Mouse (Mus musculus) CH12.LX (cell line): Measurements from ENCODE around the gene Mrap2. TPM values are rescaled to one million over a fixed set of nuclear protein-coding genes. Genes with fewer than 3 reads are reported as not detected.

Source experiments
- DNase-seq: peaks from one replicate; pipeline ENCODE4 v3.0.0-alpha.2; 2013; ENCODE audit errors: extremely low read depth
- H3K27ac ChIP-seq: 2 replicates; pipeline ENCODE4 v1.5.1; 2012; ENCODE audit warnings: low read depth, mild to moderate bottlenecking, control low read depth, moderate library complexity; ENCODE audit not compliant: insufficient read depth
- H3K27me3 ChIP-seq: replicated peaks from 2 replicates; pipeline ENCODE3; 2012; ENCODE audit warnings: inconsistent platforms
- H3K36me3 ChIP-seq, 2 experiments: replicated peaks in 1 of 2; 2 replicates each; pipeline versions ENCODE3 to v1.6.1; 2012; ENCODE audit warnings: inconsistent platforms in 1 of 2, low read length in 1 of 2, mild to moderate bottlenecking in 1 of 2, mixed read lengths in 1 of 2, moderate library complexity in 1 of 2; ENCODE audit not compliant: control insufficient read depth in 1 of 2, insufficient read depth in 1 of 2
- H3K4me1 ChIP-seq, 2 experiments: 2 replicates each; pipeline ENCODE4 v1.6.1; 2012; ENCODE audit warnings: inconsistent platforms in 1 of 2, moderate library complexity in 1 of 2; ENCODE audit not compliant: insufficient read depth in 2 of 2, control insufficient read depth in 1 of 2
- H3K4me2 ChIP-seq: 2 replicates; pipeline ENCODE4 v1.6.1; 2012; ENCODE audit warnings: low read depth, mild to moderate bottlenecking, control low read depth; ENCODE audit not compliant: poor library complexity, insufficient read depth, severe bottlenecking
- H3K4me3 ChIP-seq, 3 experiments: fragments of 150-350 bp in 1 of 3; sonication (generic) in 1 of 3; replicated peaks in 1 of 3; 2 replicates each; pipeline versions ENCODE3 to v1.5.1; 2011 to 2012; ENCODE audit warnings: low read depth in 2 of 3, low read length in 2 of 3, mild to moderate bottlenecking in 2 of 3, moderate library complexity in 2 of 3, control low read depth in 1 of 3, improper control_type of control experiment in 1 of 3, inconsistent platforms in 1 of 3, mixed read lengths in 1 of 3; ENCODE audit not compliant: poor library complexity in 1 of 3
- H3K79me2 ChIP-seq: replicated peaks from 2 replicates; pipeline ENCODE4 v1.6.1; 2012; ENCODE audit warnings: mild to moderate bottlenecking, moderate library complexity; ENCODE audit not compliant: control insufficient read depth, poor library complexity, insufficient read depth, severe bottlenecking; ENCODE audit errors: extremely low read depth
- H3K9ac ChIP-seq: 2 replicates; pipeline ENCODE4 v1.6.1; 2012; ENCODE audit warnings: low read depth, mild to moderate bottlenecking, control low read depth, moderate library complexity; ENCODE audit not compliant: insufficient read depth
- H3K9me3 ChIP-seq: replicated peaks from 2 replicates; pipeline ENCODE3; 2012; ENCODE audit warnings: low read length, inconsistent platforms, mixed read lengths
- BHLHE40 ChIP-seq: IDR thresholded peaks from 2 replicates; pipeline ENCODE4 v1.6.1; 2011; ENCODE audit warnings: mild to moderate bottlenecking, low read depth, low read length, improper control_type of control experiment
- CTCF ChIP-seq, 2 experiments: IDR thresholded peaks in 1 of 2; conservative IDR thresholded peaks in 1 of 2; 2 replicates each; pipeline ENCODE4 v1.5.1; 2011 to 2012; ENCODE audit warnings: low read depth in 2 of 2, low read length in 2 of 2, improper control_type of control experiment in 1 of 2, inconsistent platforms in 1 of 2, mild to moderate bottlenecking in 1 of 2, moderate library complexity in 1 of 2
- ETS1 ChIP-seq: conservative IDR thresholded peaks from 2 replicates; pipeline ENCODE4 v1.6.1; 2012; ENCODE audit warnings: low read depth, mild to moderate bottlenecking, inconsistent platforms, low read length, improper control_type of control experiment, moderate library complexity
- GABPA ChIP-seq: IDR thresholded peaks from 2 replicates; pipeline ENCODE4 v1.6.1; 2012; ENCODE audit warnings: low read depth, low read length, improper control_type of control experiment, inconsistent platforms; ENCODE audit not compliant: insufficient replicate concordance
- IRF4 ChIP-seq: IDR thresholded peaks from 2 replicates; pipeline ENCODE4 v1.6.1; 2014; ENCODE audit warnings: low read depth, mild to moderate bottlenecking, inconsistent platforms, low read length, improper control_type of control experiment
- MAFK ChIP-seq: IDR thresholded peaks from 2 replicates; pipeline ENCODE4 v1.6.1; 2011; ENCODE audit warnings: low read length, improper control_type of control experiment; ENCODE audit not compliant: insufficient replicate concordance
- MAZ ChIP-seq: IDR thresholded peaks from 2 replicates; pipeline ENCODE4 v1.6.1; 2012; ENCODE audit warnings: low read depth, mild to moderate bottlenecking, inconsistent platforms, low read length, improper control_type of control experiment, moderate library complexity
- MEF2A ChIP-seq: IDR thresholded peaks from 2 replicates; pipeline ENCODE4 v1.6.1; 2014; ENCODE audit warnings: low read depth, mild to moderate bottlenecking, inconsistent platforms, low read length, improper control_type of control experiment, borderline replicate concordance
- MYC ChIP-seq: IDR thresholded peaks from 2 replicates; pipeline ENCODE4 v1.6.1; 2011; ENCODE audit warnings: low read depth, mild to moderate bottlenecking, improper control_type of control experiment, low read length
- PAX5 ChIP-seq: IDR thresholded peaks from 2 replicates; pipeline ENCODE4 v1.6.1; 2012; ENCODE audit warnings: low read length, inconsistent platforms, mixed read lengths
- POLR2AphosphoS2 ChIP-seq: IDR thresholded peaks from 2 replicates; pipeline ENCODE4 v1.6.1; 2011; ENCODE audit warnings: low read depth, low read length, improper control_type of control experiment
- RAD21 ChIP-seq: IDR thresholded peaks from 2 replicates; pipeline ENCODE4 v1.6.1; 2011; ENCODE audit warnings: low read depth, mild to moderate bottlenecking, low read length, improper control_type of control experiment, moderate library complexity
- RCOR1 ChIP-seq: conservative IDR thresholded peaks from 2 replicates; pipeline ENCODE4 v1.6.1; 2012; ENCODE audit warnings: low read depth, mild to moderate bottlenecking, inconsistent platforms, low read length, improper control_type of control experiment
- SIN3A ChIP-seq: IDR thresholded peaks from 2 replicates; pipeline ENCODE4 v1.6.1; 2012; ENCODE audit warnings: low read length, improper control_type of control experiment, inconsistent platforms
- SMC3 ChIP-seq: IDR thresholded peaks from 2 replicates; pipeline ENCODE4 v1.6.1; 2011; ENCODE audit warnings: low read depth, low read length, improper control_type of control experiment
- TCF12 ChIP-seq: IDR thresholded peaks from 2 replicates; pipeline ENCODE4 v1.6.1; 2014; ENCODE audit warnings: low read depth, mild to moderate bottlenecking, inconsistent platforms, low read length, improper control_type of control experiment
- UBTF ChIP-seq: IDR thresholded peaks from 2 replicates; pipeline ENCODE4 v1.6.1; 2012; ENCODE audit warnings: low read depth, mild to moderate bottlenecking, inconsistent platforms, low read length, improper control_type of control experiment, moderate library complexity
- USF2 ChIP-seq: conservative IDR thresholded peaks from 2 replicates; pipeline ENCODE4 v1.6.1; 2011; ENCODE audit warnings: low read depth, low read length, improper control_type of control experiment
- ZC3H11A ChIP-seq: IDR thresholded peaks from 2 replicates; pipeline ENCODE4 v1.6.1; 2012; ENCODE audit warnings: low read depth, mild to moderate bottlenecking, inconsistent platforms, low read length, improper control_type of control experiment
- ZKSCAN1 ChIP-seq: IDR thresholded peaks from 2 replicates; pipeline ENCODE4 v1.6.1; 2012; ENCODE audit warnings: low read depth, inconsistent platforms, low read length, improper control_type of control experiment, borderline replicate concordance
- dilution Hi-C: fragments of 300-500 bp; cut with MboI; formaldehyde crosslinking; loops from 2 replicates; pipeline ENCODE4 v1.14.3; 2020; ENCODE audit warnings: low sequenced_read_pairs; ENCODE audit not compliant: extremely low pct_unique_long_range_greater_than_20kb, extremely low pct_ligation_motif_present
- in situ Hi-C: fragments of 300-500 bp; cut with MboI; formaldehyde crosslinking; loops from 3 replicates; pipeline ENCODE4 v1.14.3; 2019; ENCODE audit warnings: low sequenced_read_pairs, low pct_ligation_motif_present, low pct_unique_long_range_greater_than_20kb, mixed read lengths
- polyA plus RNA-seq: library from polyadenylated mRNA; unstranded; fragments of >175 nt; gene quantifications from 2 replicates; pipeline ENCODE4 v1.2.1, GENCODE M21; 2012; ENCODE audit warnings: low read depth; ENCODE audit not compliant: insufficient read length
- total RNA-seq, 2 experiments: library from RNA; depleted of rRNA; stranded (reverse); fragments of 300-350 nt in 1 of 2; fragments of >200 nt in 1 of 2; gene quantifications; 2 replicates each; pipeline ENCODE4 v1.2.3; 2012 to 2014

Gene Mrap2
- total RNA-seq (2012; rRNA removed), result not detected in 2 replicates
- total RNA-seq (2014; rRNA removed), result not detected in 2 replicates
- polyA plus RNA-seq, result not detected in 2 replicates

- in situ Hi-C loops, result no loop called here
- TF ChIP-seq MAZ (no peak), RCOR1 (no peak), SMC3 (no peak), MYC (no peak), MEF2A (no peak), PAX5 (no peak), TCF12 (no peak), ZC3H11A (no peak), USF2 (no peak), ETS1 (no peak), ZKSCAN1 (no peak)
- TF ChIP-seq, all 38 proteins: peak for 0
- Histone ChIP-seq H3K9me3 (no peaks in the 10 kb centered on the region), H3K4me3 (no peak within 1 kb of the TSS), H3K9ac (no peak within 1 kb of the TSS), H3K4me2 (no peak within 1 kb of the TSS), H3K27ac (no peak within 1 kb of the TSS), H3K27me3 (no peaks in the 10 kb centered on the region), H3K79me2 (no peaks in the 10 kb centered on the region), H3K4me1 (no peaks in the 10 kb centered on the region), H3K36me3 (no peaks in the 10 kb centered on the region)
- DNase-seq, result no peak
- dilution Hi-C loops, result no loop called here
These were observed at the start of gene Mrap2 for GRCm38 (mm10) chr9:87144106-87144505. Mrap2 (plus strand) TSS chr9:87144306.

- no peaks in the 10 kb centered on the region for H3K4me1 ChIP-seq
- in situ Hi-C loops, result no loop called here
- TF ChIP-seq POLR2AphosphoS2 (no peak), SIN3A (no peak), GABPA (no peak), SMC3 (peak; percentile 58), IRF4 (no peak), RAD21 (peak; percentile 71), CTCF (conservative IDR thresholded peaks at IDR 0.05 in 1 of 2, IDR thresholded peaks at IDR 0.05 in 1 of 2; ENCODE audit: low read depth in 2 of 2, low read length in 2 of 2) (peak; percentile 44 to 70; a peak in 3 of 4 replicates), MYC (no peak), UBTF (no peak), BHLHE40 (no peak), MAFK (no peak)
- no peak overlapping the region for H3K4me3 ChIP-seq
- H3K27me3 ChIP-seq, result no peaks in the 10 kb centered on the region
- DNase-seq, result peak; percentile 49
- H3K36me3 ChIP-seq, result no peaks in the 10 kb centered on the region
- H3K9me3 ChIP-seq, result no peaks in the 10 kb centered on the region
- no peak overlapping the region for H3K27ac ChIP-seq
- dilution Hi-C loops, result no loop called here
- H3K79me2 ChIP-seq, result no peaks in the 10 kb centered on the region
- no peak overlapping the region for H3K4me2 ChIP-seq
- no peak overlapping the region for H3K9ac ChIP-seq
These were observed 46.1 kb upstream of the Mrap2 start for GRCm38 (mm10) chr9:87097989-87098388.
